ENCODE assay signal across 18 mouse cellular contexts in the genomic region with DNA sequence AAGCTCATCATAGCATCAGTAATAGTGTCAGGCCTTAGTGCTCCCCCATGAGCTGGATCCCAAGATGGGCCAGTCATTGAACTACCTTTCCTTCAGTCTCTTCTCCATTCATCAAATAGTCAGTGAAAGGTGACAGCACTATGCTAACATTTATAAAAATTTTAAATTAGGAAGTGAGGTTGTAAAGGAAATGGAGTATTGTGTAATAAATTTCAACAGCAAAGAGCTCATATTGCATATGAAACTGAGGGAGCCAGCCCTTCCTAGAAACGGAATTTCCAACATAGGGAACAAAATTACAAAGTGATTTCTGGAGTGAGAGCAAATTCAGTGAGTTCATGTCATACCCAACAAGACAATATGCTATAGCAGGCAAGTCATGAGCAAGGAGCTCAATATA. TPM values are rescaled to one million over a fixed set of nuclear protein-coding genes. Genes with fewer than 3 reads are reported as not detected.
"Had no signal": no experiment of that assay in that cellular context is flagged by ENCODE, and none has a peak within 500 bp of the region (broad histone marks: within the 10 kb centered on the region; RNA-seq: fewer than 3 reads in every experiment).

No protein-coding gene starts in this region.

- DNase-seq: kidney, adult 2 months; kidney, postnatal 36 days; layer of hippocampus, postnatal 36 days; liver, embryonic 13.5 days; lung, adult 2 months; lung, postnatal 14 days; retina, postnatal 1 day; right cerebral cortex, postnatal 25 days; spleen, adult 18-20 months; thymus, postnatal 25 days had no signal

- H3K4me1 ChIP-seq: liver, embryonic 13.5 days; midbrain, embryonic 13.5 days; neural tube, embryonic 13.5 days; stomach, embryonic 15.5 days had no signal

- H3K27ac ChIP-seq: kidney, postnatal 0 days; left cerebral cortex, adult 2 months; liver, embryonic 13.5 days; midbrain, embryonic 13.5 days; neural tube, embryonic 13.5 days; stomach, embryonic 15.5 days had no signal

- ATAC-seq: midbrain, embryonic 13.5 days; midbrain, embryonic 16.5 days had no signal

- H3K4me3 ChIP-seq: left cerebral cortex, adult 2 months; liver, embryonic 13.5 days; midbrain, embryonic 13.5 days; myocyte; neural tube, embryonic 13.5 days; stomach, embryonic 15.5 days had no signal

RNA-seq across cellular contexts. Expression of a gene that starts 27.2 kb away (rescaled TPM):
- total RNA-seq: liver, adult 2 months had no signal
- polyA plus RNA-seq: liver, adult 2 months had no signal
